Mouse (Mus musculus) adrenal gland, postnatal 36 days (tissue): ENCODE results near the gene Tgif2. TPM values are rescaled to one million over a fixed set of nuclear protein-coding genes. Genes with fewer than 3 reads are reported as not detected.

Experiments used
- total RNA-seq, 2 experiments: library from RNA; stranded (reverse); gene quantifications; 2 replicates each; pipeline ENCODE4 v1.2.3; 2021

Tgif2 gene
- total RNA-seq, 2 experiments from 2014 or later: 3.9 to 4.4 TPM

Other genes starting within 250 kb of the Tgif2 start
- gene Dlgap4, start 226.3 kb upstream of the Tgif2 start, total RNA-seq: 10 to 100 TPM; 45.4 to 47.3 TPM
- 10 to 100 TPM; 56.2 to 67.3 TPM for gene Myl9, start 64.6 kb upstream of the Tgif2 start, total RNA-seq
- gene 4930518I15Rik, start 17.9 kb downstream of the Tgif2 start, total RNA-seq: 1 to 10 TPM; 1.4 to 3.2 TPM
- gene Rab5if, start 23.1 kb downstream of the Tgif2 start, total RNA-seq: 100 to 1,000 TPM; 244 to 346 TPM
- gene Sla2, start 47.2 kb downstream of the Tgif2 start, total RNA-seq: not detected
- gene Ndrg3, start 152.0 kb downstream of the Tgif2 start, total RNA-seq: 10 to 100 TPM; 59.8 to 64.1 TPM
- 1 to 10 TPM; 4.4 to 7.2 TPM for gene Dsn1, start 167.1 kb downstream of the Tgif2 start, total RNA-seq
- 10 to 100 TPM; 36.3 to 38.7 TPM for gene Soga1, start 239.2 kb downstream of the Tgif2 start, total RNA-seq
- gene Tldc2, start 247.0 kb downstream of the Tgif2 start, total RNA-seq: not detected